Mouse (Mus musculus): ENCODE data around the gene Wnt7a.

The Wnt7a gene

DNA sequence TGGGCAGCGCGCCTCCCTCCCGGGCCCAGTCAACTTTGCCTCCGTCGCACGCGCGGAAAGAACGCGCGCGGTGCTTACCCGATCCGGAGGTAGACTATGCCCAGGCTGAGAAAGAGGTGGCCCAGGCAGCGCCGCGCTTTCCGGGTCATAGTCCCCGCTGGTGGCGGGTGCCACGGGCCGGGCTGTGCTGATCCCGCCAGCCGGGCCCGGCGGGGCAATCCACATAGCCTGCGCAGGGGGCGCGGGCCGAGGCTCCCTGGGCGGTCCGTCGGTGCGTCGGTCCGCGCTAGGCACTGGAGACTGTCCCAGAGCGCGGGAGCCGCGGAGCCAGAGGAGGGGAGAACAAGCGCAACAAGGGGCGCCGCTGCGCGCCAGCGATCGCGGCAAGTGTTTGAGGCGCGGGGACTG is at the start of gene Wnt7a:
Wnt7a (minus strand) TSS at position 403 of the 408 bp plus-strand sequence.
- CTCF ChIA-PET, result no interaction called here

DNA sequence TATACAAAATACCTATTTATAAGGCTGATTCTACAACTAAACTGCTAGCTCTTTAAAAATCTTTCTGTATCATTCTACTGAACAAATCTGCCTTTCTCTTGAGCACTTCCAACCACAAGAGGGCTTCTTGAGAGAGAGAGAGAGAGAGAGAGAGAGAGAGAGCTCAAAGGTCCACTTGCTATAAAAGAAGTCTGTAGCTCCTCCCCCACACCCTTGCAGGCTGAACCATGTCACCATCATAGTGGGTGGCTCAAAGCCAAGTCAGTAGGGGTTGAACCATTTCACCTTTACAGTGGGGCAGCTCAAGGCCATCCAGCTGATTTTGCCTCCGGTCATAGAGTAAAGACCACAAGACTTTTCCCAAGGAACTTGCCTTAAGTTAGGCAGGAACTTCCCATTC is 48.3 kb upstream of the Wnt7a start:
- CTCF ChIA-PET, result interaction anchor here (0.6 to 0.7 kb wide), 2 partner anchors 153 to 704 kb away, joined by 3 to 9 read pairs; no protein-coding TSS in a partner anchor

DNA sequence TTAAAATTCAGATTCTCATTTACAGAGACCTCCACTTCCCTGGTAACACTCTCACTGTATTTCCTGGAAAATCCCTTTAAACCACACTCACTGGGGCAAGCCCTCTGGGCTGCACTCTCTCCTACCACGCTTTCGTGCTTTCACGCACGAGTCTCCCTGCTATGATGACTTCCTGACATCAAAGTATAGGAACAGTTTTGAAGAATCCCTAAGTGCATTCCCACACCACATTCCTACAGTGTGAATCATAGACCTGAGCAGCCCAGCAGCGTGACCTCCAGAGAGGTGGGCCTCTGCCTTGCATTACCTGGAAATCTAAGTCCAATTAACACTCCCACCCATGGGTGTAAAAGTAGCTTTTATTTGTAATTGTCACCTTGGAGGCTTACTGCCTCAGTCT is 43.4 kb upstream of the Wnt7a start:
- CTCF ChIA-PET, result no interaction called here

DNA sequence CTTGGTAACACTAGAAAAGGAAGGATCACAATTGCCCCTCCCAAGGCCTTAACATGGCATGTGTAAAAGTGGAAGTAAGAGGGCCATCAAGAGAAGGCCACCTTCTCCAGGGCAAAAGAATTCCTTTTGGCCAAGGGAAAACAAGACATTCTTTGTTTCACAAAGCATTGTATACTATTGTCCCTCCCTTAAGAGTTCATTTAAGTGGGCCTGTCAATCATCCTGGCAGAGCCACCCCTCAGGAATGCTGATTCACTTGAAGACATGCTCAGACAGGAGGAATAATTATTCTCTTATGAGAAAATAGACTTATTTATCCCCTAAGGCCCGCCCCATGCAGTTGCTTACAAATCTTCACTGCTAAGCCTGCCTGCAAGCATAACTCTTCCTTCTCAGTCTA is 40.9 kb upstream of the Wnt7a start:
- CTCF ChIA-PET, result no interaction called here

DNA sequence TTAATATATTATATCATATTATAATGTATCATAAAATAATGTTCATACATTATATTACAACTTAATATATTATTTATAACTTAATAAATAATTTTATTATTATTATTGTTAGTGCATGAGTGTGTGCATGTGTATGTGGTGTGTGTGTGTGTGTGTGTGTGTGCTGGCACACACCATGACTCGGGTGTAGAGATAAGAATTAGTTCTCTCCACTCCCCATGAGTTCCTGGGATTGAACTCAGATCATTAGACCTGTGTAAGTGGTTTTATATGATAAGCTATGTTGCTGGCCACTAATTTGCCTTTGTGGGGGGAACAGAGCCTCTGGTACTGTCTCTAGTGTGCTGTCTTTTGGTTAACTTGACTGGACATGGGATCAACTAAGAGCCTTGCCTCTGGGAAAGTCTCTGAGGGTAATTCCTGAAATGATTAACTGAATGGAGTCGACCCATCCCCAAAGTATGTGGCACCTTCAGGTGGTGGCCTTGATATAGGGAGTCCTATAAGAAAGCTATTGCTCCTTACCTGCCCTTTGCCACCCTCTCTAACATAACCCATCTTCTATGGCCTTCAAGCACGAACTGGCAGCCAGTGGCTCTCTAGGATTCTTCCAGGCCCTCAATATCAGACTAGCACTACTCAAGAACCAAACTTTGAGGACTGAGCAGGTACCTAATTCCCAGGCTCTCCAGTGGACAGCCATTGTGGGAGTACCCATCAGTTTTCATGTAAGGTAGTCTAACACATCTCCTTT is 38.5 kb upstream of the Wnt7a start:
- CTCF ChIA-PET, result no interaction called here

DNA sequence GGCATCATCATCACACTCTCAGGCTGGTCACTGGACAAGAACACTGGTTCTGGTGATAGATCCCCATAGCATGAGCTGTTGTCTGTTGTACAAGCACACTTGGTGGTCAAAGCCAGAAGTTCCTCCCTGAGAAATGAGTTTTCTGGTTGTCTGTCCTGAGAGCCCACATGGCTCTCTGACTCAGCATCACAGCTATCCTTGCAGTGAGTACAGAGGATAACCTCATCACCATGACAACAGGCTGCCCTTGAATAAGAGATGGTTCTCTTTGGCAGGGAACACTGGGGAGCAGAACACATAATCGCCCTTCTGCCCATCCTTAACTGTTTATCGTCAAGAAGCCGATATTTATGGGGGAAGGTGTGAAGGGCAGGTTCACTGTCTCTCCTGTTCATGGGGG is 34.2 kb upstream of the Wnt7a start:
- CTCF ChIA-PET, result no interaction called here

DNA sequence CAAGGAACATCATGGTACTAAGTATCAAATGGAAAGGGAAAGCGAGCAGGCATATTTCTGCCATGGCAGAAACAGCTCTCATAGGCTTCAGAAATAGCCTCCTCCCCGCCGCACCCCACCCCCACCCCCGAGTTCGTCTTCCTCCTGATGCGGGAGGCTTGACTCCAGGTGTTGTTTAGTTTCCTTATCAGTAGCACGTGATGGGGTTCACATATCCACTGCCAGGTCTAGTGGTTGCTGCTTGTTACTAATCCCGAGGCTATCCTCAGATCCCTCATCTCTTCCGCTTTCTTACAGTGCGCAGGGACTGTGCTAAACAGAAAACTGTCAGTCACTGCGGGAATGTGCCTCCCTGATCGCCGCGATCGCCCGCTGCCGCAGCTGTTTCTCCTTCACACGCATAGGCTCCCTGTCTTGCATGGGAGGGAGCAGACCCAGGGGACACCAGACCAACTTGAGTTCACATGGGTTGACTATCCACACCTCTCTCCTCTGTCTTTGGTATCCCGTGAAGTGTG is 30.0 kb upstream of the Wnt7a start:
- CTCF ChIA-PET, result interaction anchor here (0.7 kb wide), 1 partner anchor 764 kb away, joined by 4 read pairs; no protein-coding TSS in a partner anchor

DNA sequence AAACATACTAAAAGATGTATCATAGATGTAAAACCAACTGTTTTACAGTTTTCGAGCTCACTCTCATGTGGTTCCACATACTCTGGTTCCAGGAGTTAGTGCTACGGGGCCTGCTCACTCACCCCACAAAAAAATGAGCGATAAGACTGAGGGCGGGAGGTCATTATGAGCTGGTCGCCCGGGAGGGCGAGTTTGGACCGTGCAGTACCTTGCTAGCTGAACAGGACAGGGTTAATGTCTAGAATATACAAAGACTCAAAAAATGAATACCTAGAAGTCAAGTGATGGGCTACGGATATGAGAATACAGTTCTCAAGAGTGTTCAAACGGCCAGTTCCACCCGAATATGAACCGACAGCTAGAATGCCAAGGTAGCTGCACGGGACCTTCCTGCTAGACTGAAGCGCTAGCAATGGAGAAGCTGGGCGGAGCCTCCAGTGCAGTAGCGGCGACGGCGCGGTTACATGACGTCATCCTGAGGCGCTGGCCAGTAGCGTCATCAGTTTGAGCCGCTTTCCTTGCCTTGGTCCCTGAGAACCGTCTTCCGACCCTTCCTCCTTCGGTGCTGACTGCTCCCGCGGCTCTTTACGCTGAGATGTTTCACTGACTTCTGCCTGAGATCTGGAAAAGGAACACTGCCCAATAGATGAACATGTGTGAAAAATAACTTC is 29.4 kb upstream of the Wnt7a start:
- CTCF ChIA-PET, result interaction anchor here (0.7 kb wide), 1 partner anchor 763 kb away, joined by 4 read pairs; no protein-coding TSS in a partner anchor

DNA sequence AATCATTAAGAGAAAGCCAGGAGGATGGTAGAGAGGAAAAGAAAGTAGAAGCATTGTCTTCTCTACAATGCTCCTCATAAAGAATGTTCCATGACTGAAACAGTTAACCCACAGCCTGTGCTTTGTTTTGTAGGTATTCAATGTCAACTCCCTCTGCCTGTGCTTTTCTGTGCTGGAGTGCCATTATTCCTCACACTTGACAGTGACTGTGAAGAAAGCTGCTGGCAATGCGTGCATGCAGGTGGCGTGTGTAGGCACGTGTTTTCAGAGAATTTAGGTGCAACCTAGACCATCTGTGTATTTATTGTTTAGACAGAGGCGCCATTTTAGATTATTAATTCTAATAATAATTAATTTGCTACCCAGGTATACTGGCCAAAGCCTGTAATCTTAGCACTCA is 13.0 kb upstream of the Wnt7a start:
- CTCF ChIA-PET, result no interaction called here

DNA sequence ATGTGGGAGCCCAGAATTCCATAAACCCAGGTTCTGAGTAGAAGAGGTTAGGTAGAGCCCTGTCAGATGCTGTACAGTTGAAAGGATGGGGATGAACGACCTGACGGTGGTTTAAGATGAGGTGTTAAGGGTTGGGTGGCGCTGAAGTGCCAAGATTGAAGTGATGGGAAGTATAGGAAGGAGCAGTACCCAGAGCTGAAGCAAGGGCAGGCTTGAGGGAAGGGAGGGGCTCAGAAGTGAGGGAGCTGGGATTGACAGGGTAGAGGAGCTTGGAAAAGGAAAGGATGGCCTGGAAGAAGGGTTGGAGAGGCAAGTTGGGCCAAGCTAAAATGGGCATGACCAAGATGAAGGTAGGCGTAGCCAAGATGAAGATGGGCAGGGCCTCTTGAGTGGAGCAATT is 10.5 kb upstream of the Wnt7a start:
- CTCF ChIA-PET, result interaction anchor here (0.6 kb wide), 1 partner anchor 63 kb away, joined by 3 read pairs; no protein-coding TSS in a partner anchor

DNA sequence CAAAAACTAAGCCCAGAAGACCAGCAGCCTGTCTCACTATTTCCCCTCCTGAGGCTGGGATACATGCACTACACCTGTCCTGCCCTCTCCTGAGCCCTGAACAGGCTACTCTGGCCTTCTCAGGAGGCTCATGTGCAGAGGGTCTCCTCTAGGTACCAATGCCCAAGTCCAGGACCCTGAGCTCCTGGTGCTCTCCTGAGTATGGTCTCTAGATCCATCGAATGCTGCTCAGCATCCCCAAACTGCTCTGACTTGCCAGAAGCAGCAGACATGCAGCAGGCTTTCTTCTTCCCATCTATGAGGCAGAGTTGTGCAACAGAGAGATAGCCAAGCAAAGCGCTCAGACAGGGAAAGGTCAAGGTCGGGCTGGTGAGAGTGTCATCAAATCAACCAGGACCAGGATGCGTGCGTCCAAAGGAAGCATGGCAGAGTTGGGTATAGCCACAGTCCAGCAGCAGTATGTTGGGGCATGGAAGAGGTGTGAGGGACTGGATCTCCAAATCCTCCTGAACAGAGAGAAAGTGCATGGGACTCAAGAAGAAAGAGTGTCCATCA is 6.2 kb upstream of the Wnt7a start:
- CTCF ChIA-PET, result no interaction called here

DNA sequence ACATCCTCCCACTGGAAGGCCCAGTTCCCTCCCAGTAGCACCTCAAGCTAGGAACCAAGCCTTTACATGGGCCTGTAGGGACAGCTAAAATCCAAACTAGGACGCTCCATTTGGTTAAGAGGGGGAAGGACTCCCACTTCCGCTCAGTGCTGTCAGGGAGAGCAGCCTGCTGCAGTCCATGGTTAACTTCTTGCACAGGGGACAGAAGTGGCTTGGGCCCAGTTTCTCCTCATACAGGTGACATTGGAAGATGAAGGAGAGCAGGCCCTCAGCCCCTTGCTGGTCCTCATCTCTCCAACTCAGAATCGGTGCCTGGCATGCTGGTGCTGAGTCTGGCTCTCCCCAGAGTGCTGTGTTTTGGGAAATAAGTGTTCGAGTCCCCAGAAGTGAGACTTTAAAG is 5.0 kb upstream of the Wnt7a start:
- CTCF ChIA-PET, result no interaction called here

DNA sequence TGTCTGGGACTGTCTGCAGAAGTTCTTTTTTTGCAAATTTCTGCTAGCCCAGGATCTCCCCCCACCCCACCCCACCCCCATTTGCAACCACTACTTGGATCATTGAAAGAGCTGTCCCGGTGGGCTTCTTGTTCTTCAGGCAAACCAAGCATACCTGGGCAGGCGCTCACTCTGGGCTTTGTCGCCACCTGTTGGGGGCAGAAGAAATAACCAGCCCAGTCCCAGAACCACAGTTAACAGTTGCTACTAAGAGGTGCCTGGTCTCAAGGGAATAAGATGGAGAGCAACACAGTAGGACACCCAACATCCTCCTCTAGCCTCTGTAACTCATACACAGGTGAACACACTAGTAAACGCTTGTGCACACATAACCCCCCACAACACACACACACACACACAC is 3.7 kb upstream of the Wnt7a start:
- CTCF ChIA-PET, result interaction anchor here (0.7 kb wide), 1 partner anchor 51 kb away, joined by 9 read pairs; no protein-coding TSS in a partner anchor

DNA sequence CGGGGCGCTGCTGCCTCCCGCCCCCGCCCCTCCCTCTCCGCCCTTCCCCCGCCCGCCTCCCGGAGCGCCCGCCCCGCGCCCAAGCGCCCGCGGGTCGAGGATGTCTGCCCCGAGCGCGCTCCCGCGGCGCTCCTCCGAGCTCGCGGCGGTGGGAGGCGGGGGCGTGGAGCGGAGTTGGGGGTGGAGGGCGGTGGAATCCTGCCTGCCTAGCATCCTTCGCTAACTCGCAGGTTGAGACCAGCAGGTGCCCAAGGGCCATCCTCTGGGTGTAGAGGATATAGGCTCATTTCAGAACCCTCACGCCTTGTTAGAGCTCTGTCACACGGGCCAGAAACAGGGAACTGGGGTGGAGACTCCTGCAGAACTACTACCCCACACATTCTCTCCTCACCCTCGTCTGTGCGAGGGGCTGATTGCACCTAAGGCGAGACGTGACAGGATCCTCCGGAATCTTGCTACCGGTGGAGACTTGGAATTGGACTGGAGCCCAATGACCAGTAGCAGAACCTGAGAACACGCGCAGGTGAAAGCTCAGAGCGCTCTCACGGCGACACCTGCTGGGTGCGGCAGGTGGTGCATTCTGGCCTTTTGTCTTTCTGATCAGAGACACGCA is 312 bp upstream of the Wnt7a start:
- CTCF ChIA-PET, result no interaction called here

DNA sequence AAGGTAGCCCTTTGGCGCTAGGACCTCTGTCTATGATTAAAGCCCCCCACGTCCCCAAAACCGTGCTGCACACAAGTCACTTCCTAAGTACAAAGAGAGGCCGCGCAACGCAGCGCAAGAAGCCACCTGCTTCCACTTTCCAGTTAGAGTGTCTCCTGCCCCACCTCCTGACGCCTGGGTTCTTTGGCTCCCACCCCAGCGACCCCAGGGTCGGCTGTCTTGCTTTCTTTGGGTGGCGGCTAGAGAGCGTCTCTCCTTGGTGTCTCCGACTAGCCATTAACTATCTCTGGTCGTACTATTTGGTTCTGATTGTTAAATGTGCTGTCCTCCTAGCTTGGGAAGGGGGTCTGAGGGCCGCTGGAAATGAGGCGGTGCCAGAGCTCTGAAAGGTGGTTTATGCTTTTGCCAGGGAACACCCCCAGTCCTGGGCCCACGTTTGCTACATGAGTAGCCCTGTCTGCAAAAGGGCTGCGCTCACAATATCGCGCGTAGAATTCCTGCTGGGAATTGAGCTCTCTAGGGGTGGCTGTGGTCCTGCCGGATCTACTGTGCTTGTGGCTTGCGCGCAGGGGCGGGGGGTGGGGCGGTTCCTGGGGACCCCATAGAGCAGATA is 889 bp downstream of the Wnt7a start:
- CTCF ChIA-PET, result interaction anchor here (0.6 kb wide), 1 partner anchor 14 kb away, joined by 3 read pairs; no protein-coding TSS in a partner anchor

DNA sequence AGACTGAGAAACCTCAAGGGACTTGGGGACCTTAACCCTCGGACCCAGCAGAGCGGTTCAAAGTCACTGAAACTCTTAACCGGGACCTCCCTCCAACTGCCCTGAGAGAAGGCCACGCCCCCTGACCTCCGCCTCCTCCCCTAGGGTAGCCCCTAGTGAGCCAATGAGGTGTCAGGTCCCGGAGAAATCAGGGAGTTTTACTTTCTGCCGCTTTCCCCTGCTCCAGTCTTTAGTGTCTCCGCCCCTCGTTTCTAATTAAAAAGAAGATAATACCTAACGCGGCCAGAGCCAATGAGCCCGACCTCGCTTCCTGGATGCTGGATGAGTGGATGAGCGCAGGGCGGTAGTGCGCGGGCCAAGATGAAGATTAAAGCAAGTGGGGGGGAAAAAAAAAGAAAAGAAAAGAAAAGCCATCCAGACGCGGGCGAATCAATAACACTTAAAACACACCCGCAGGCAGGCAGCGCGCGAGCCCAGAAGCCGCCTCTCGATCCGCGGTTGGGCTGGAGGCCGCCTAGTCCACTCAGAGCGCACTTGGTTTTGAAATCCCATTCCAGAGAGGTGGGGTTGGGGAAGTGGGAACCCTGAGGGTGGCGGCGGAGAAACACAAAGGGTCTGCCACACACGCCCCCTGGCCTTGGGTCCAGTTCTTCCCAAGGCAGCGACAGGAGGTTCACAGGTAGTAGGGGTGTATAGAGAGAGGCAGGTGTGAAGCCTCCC is 1.6 kb downstream of the Wnt7a start:
- CTCF ChIA-PET, result no interaction called here

DNA sequence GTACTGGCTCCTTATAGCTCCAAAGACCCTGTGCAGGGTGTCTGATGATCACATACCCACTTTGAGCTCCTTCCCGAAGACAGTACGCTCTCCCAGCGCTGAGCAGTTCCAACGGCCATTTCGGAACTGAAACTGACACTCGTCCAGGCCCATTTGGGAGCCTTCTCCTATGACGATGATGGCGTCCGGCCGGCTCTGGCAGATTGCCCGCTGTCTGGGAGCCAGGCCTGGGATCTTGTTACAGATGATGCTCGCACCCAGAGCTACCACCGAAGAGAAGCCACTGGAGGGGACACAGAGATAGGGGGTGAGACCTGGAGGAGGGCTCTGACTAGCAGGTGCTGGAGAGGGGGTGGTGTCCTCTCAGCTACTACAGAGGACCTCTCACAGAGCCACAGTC is 2.5 kb downstream of the Wnt7a start:
- CTCF ChIA-PET, result no interaction called here

DNA sequence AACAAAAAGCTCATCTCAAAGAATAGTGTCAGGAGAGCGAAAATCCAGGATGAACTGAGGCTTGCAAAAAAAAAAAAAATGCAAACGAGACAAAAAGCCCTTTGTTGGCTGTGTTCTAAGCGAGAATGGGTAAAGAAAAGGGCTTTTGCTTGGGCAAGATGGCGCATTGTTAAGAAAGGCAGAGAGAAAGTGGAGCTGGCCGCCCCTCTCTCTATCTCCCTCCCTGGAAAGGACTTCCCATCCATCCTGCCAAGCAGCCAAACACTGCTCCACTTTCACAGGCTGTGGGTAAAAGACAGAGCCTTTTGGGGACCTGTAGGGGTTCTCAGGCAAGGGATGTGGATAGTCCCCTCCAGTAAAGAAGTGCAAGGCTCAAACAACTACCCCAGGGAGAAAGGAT is 9.6 kb downstream of the Wnt7a start:
- CTCF ChIA-PET, result no interaction called here

DNA sequence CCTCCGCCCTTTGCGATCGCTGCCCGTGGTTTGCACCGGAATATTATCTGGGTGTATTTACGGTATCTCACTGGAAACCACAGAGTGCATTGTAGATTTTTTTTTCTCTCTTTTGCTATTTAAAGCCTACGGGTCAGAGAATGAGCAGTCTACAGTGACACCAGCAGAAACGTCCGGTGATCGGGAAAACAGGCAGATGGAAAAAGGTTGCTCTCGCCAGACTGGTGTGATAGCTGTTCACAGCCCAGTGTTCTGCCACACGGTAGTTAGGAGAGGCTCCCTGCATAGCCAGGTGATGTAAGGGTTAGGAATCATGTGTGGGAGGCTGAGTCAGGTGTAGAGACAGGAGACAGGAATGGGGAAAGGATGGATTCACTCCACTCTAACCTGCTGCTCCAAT is 10.6 kb downstream of the Wnt7a start:
- CTCF ChIA-PET, result no interaction called here

DNA sequence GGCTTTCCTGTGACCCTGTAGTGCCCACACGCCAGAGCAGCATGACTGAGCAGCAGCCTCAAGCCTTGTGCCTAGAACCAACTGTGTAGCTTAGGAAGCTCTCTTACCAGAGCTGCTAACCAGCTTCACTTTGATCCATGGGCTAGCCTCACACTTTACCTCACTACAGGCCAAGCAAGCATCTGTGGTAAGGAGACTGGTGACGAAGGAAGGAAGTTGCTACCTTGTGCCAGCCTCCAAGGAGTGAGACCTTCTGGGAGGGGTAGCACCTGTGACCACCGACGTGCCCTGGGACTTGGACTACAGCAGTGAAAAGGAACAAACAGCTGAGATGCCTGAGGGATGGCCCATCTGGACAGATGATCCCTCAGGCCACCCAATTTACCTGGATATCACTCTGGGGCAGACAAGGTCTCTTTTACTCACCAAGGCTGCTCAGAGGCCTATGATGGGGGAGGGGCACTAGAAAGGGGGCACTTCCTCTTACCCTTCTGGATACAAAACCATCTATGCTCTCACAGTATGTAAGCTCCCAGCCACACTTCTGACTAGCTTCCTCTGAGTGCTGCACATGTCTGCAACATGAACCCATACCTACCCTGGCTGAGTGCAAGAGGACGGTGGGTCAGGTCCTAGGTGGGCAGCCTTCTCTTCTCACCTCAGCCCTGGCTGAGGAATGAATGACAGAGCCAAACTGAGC is 18.5 kb downstream of the Wnt7a start:
- CTCF ChIA-PET, result no interaction called here

DNA sequence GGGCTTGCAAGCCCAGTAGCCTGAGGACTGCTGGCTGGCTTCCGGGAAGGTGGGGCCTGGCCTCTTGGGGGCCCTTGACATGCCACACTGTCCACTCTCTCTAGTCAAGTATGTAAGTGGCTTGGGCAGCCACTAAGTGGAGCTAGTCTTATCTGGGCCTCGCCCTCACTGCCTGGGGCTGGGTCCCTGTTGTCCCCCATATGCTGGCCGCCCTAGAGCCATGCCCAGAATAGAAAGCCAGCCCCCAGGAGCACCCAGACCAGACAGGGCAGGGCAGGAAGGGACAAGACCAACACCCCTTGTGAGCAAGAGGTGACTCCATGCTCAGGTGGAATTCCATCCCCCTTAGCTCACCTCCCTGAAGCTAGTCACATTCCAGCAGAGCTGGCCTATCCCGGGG is 22.0 kb downstream of the Wnt7a start:
- CTCF ChIA-PET, result no interaction called here
